Mouse (Mus musculus) C2C12 (cell line): Measurements from ENCODE around the gene Hint3. TPM values are rescaled to one million over a fixed set of nuclear protein-coding genes. Genes with fewer than 3 reads are reported as not detected.
"Not testable (repeated sequence)": the region's sequence is repeated elsewhere in the genome, so short reads cannot be mapped to it uniquely, and the experiment has no call there.

Experiments used
- H3K27me3 ChIP-seq: one replicate; pipeline ENCODE4 v1.6.1; 2011; ENCODE audit not compliant: control insufficient read depth, insufficient read depth, insufficient read length
- H3K36me3 ChIP-seq: one replicate; pipeline ENCODE4 v1.6.1; 2011; ENCODE audit not compliant: control insufficient read depth, insufficient read depth
- H3K4me3 ChIP-seq: one replicate; pipeline ENCODE4 v1.5.1; 2011; ENCODE audit warnings: mild to moderate bottlenecking, control low read depth; ENCODE audit not compliant: poor library complexity, insufficient read depth, severe bottlenecking
- H3K79me2 ChIP-seq: one replicate; pipeline ENCODE4 v1.6.1; 2011; ENCODE audit not compliant: control insufficient read depth, insufficient read depth
- H3K79me3 ChIP-seq: one replicate; pipeline ENCODE4 v1.6.1; 2011; ENCODE audit warnings: low read depth, control low read depth
- H3ac ChIP-seq: one replicate; pipeline ENCODE3; 2011; ENCODE audit warnings: low read depth; ENCODE audit not compliant: control insufficient read depth, insufficient read length
- CEBPB ChIP-seq: IDR thresholded peaks from one replicate; pipeline ENCODE4 v1.6.1; 2011; ENCODE audit warnings: low read depth, mild to moderate bottlenecking, control low read depth, moderate library complexity
- CTCF ChIP-seq: IDR thresholded peaks from one replicate; pipeline ENCODE4 v1.5.1; 2011; ENCODE audit not compliant: control insufficient read depth, insufficient read depth, insufficient read length
- FOSL1 ChIP-seq: IDR thresholded peaks from one replicate; pipeline ENCODE4 v1.8.0; 2011; ENCODE audit warnings: mild to moderate bottlenecking, low read length; ENCODE audit not compliant: poor library complexity, insufficient read depth, severe bottlenecking
- MAX ChIP-seq: IDR thresholded peaks from one replicate; pipeline ENCODE4 v1.6.1; 2011; ENCODE audit warnings: mild to moderate bottlenecking, control low read depth
- MYOD1 ChIP-seq: IDR thresholded peaks from one replicate; pipeline ENCODE4 v1.6.1; 2011; ENCODE audit warnings: low read depth; ENCODE audit not compliant: control insufficient read depth, insufficient read length
- MYOG ChIP-seq: IDR thresholded peaks from one replicate; pipeline ENCODE4 v1.6.1; 2011; ENCODE audit not compliant: control insufficient read depth, insufficient read length; ENCODE audit errors: extremely low read depth
- USF1 ChIP-seq: IDR thresholded peaks from one replicate; pipeline ENCODE4 v1.6.1; 2011; ENCODE audit warnings: low read depth, mild to moderate bottlenecking, control low read depth, moderate library complexity
- polyA plus RNA-seq: library from polyadenylated mRNA; unstranded; fragments of >200 nt; fragmentation: generic; extraction: Trizol; gene quantifications from one replicate; pipeline ENCODE4 v1.2.1, GENCODE M21; 2012; ENCODE audit warnings: missing spikeins

The Hint3 gene
- polyA plus RNA-seq, 1 experiment = 8.1 TPM

GRCm38 (mm10) chr10:30647681-30648080 is 18.2 kb upstream of the Hint3 start:
- Histone ChIP-seq H3K79me2 (no peaks in the 10 kb centered on the region), H3K4me3 (no peak overlapping the region), H3ac (no peak overlapping the region), H3K36me3 (peaks cover 40% of the 10 kb centered on the region), H3K27me3 (no peaks in the 10 kb centered on the region), H3K79me3 (no peaks in the 10 kb centered on the region)
- TF ChIP-seq FOSL1 = no peak
- no peak for TF ChIP-seq CEBPB

GRCm38 (mm10) chr10:30638216-30638615 is 8.8 kb upstream of the Hint3 start:
- H3K79me3 ChIP-seq = no peaks in the 10 kb centered on the region
- H3ac ChIP-seq = no peak overlapping the region
- H3K27me3 ChIP-seq = no peaks in the 10 kb centered on the region
- H3K79me2 ChIP-seq = no peaks in the 10 kb centered on the region
- no peaks in the 10 kb centered on the region for H3K36me3 ChIP-seq
- H3K4me3 ChIP-seq = no peak overlapping the region
- no peak for TF ChIP-seq USF1
- no peak for TF ChIP-seq CEBPB
- no peak for TF ChIP-seq FOSL1
- TF ChIP-seq MYOD1 = no peak
- TF ChIP-seq CTCF = no peak
- no peak for TF ChIP-seq MAX
- TF ChIP-seq MYOG = no peak

GRCm38 (mm10) chr10:30636474-30637154 is 7.2 kb upstream of the Hint3 start:
- not testable (repeated sequence) for H3K79me2 ChIP-seq

GRCm38 (mm10) chr10:30632718-30633117 is 3.3 kb upstream of the Hint3 start:
- no peak overlapping the region for H3ac ChIP-seq
- TF ChIP-seq MYOG (no peak), MAX (no peak), CTCF (no peak)
- no peak overlapping the region for H3K4me3 ChIP-seq
- H3K36me3 ChIP-seq = no peaks in the 10 kb centered on the region
- no peaks in the 10 kb centered on the region for H3K79me2 ChIP-seq
- H3K27me3 ChIP-seq = no peaks in the 10 kb centered on the region
- H3K79me3 ChIP-seq = no peaks in the 10 kb centered on the region

More at GRCm38 (mm10) chr10:30636474-30637154, 7.2 kb upstream of the Hint3 start:
- H3K4me3 ChIP-seq, H3K27me3 ChIP-seq, H3ac ChIP-seq, H3K79me3 ChIP-seq, H3K36me3 ChIP-seq: not testable (repeated sequence)

- no peaks in the 10 kb centered on the region for H3K79me2 ChIP-seq
- no peaks in the 10 kb centered on the region for H3K27me3 ChIP-seq
- no peaks in the 10 kb centered on the region for H3K36me3 ChIP-seq
- no peak for TF ChIP-seq MAX
- no peak for TF ChIP-seq MYOG
- TF ChIP-seq USF1 = no peak
- TF ChIP-seq CTCF = no peak
- no peak overlapping the region for H3K4me3 ChIP-seq
- no peaks in the 10 kb centered on the region for H3K79me3 ChIP-seq
- H3ac ChIP-seq = no peak overlapping the region
These were observed 545 bp upstream of the Hint3 start for GRCm38 (mm10) chr10:30629977-30630376.

- H3K36me3 ChIP-seq, H3K27me3 ChIP-seq, H3K79me3 ChIP-seq, H3K79me2 ChIP-seq, H3K4me3 ChIP-seq, H3ac ChIP-seq: not testable (repeated sequence)
These were observed 988 bp downstream of the Hint3 start for GRCm38 (mm10) chr10:30628444-30628843.

GRCm38 (mm10) chr10:30627548-30627947 is 1.9 kb downstream of the Hint3 start:
- no peak overlapping the region for H3K4me3 ChIP-seq
- TF ChIP-seq CTCF (no peak), CEBPB (no peak), MAX (no peak), MYOD1 (no peak)
- H3K36me3 ChIP-seq = no peaks in the 10 kb centered on the region
- H3K79me2 ChIP-seq = no peaks in the 10 kb centered on the region
- H3K27me3 ChIP-seq = no peaks in the 10 kb centered on the region
- H3K79me3 ChIP-seq = no peaks in the 10 kb centered on the region
- no peak overlapping the region for H3ac ChIP-seq
